Mouse (Mus musculus): ENCODE measurements at regions not wholly inside any gene's neighbourhood (a gene's known extent, or its start where the extent isn't known, plus 50 kb on each side); places are given as distances from the start of the nearest gene placed in this dataset.
"Not testable (repeated sequence)": the region's sequence is repeated elsewhere in the genome, so short reads cannot be mapped to it uniquely, and the experiment has no call there.

DNA sequence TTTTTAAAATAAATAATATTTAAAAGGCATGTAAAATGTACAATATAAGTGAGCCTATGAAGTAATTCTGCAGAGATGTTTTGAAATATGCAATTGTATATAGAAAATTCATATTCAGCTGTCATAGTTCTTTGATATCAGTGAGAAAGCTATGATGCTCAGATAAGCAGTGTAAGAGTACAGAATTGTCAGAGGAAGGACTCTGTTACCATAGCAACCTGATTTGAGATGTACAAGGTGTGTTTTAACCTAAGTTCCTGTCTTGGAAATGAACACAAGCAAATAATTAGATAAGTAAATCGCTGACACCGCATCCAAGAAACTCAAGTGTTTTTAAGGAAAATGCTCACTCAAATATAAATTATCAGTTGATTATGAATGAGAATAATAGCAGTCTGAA lies 271.8 kb downstream of the Gabrg2 start:
- DNase-seq (ENCODE audit: low read depth, low spot score): no peak

DNA sequence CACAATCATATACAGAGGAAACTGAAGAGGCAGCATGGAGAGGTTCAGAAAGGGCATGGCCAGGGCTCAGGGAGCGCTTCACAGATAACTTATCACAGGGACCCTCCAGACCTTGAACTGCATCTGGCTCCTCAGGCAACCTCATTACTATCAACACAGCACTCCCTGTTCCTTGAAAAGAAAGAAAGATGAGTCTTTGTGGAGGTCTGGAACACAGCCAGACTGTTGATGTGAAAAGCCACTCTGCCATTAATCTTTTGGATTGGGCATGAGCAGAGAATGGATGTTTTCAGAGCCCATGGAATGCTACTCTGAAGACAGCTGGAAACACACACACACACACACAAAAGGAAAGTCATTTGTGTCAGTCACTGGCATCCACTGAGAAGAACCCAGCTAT lies 284.0 kb downstream of the Gabrg2 start:
- no peak for DNase-seq (ENCODE audit: low read depth, low spot score)

DNA sequence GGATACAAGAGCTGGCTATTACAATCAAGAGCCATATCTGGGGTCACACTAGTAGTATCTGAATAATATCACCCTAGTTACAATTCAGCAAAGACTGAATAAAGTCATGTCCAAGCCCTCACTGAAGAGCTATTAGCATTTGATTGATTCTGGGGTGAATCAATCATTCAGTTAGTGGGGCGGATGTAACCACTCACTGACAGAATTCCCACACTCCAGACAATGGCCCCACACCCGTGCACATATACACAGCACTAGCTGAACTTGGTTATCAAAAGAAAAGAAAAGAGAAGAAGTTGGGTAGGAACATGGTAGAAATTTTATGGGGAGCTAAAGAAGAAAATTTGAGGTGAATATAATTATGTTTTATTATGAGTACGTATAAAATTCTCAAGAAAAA lies 310.0 kb downstream of the Gabrg2 start:
- no peak for DNase-seq (ENCODE audit: low read depth, low spot score)

DNA sequence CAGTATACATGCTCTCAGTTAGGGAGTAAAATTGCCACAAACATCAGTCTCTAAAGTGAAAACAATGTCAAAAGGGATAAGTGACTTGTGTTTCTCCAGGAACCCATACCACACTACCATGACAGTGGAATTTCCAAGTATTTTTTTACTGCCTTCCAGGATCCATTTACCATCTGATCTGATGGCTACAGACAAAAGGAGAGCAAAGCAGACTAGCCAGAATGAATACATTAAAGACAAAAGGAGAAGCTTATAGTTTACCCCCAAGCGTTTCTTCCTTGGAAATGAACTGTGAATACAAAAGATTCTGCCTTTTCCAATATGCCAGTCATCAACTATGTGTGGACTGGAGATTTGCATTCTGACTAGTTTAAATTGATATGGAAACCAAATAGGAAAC lies 317.7 kb downstream of the Gabrg2 start:
- no peak for DNase-seq (ENCODE audit: low read depth, low spot score)

DNA sequence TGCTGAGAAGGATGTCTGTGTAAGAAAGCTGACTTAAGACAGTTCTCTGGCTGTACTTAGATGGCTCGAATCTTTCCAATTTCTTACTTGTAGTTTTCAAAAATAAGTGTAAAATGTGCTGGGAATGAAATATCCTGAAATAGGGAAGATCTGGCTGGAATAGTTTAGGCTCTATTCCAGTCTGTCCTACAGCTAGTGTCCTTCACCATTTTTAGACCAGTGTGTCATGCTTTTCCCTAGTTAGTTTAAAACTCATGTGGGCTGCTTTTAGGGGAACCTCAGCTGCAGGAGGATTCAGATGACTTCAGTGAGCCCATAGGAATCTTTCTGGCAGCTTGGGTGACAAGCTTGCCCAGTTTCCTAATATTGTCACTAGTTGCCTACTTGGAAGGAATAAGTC lies 348.1 kb downstream of the Gabrg2 start:
- no peak for DNase-seq (ENCODE audit: low read depth, low spot score)

DNA sequence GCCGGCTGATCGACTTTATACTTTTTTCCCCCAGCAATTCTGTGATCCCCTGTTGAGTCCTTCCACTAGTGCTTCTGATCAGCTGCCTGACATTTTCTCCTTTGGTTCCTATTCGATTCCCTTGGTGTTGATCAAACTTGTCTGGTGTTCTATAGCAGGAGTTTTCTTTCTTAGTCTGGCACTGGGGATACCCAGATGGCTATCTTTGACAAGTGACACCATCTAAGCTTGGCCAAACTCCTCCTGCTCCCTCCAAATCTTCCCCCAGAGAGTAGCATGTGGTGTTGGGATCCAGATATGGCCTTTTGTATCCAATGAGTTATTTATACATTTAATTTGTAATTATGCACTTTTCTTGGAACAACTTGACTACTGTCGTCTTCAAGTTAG lies 355.2 kb downstream of the Gabrg2 start:
- no peak for DNase-seq (ENCODE audit: low read depth, low spot score)

DNA sequence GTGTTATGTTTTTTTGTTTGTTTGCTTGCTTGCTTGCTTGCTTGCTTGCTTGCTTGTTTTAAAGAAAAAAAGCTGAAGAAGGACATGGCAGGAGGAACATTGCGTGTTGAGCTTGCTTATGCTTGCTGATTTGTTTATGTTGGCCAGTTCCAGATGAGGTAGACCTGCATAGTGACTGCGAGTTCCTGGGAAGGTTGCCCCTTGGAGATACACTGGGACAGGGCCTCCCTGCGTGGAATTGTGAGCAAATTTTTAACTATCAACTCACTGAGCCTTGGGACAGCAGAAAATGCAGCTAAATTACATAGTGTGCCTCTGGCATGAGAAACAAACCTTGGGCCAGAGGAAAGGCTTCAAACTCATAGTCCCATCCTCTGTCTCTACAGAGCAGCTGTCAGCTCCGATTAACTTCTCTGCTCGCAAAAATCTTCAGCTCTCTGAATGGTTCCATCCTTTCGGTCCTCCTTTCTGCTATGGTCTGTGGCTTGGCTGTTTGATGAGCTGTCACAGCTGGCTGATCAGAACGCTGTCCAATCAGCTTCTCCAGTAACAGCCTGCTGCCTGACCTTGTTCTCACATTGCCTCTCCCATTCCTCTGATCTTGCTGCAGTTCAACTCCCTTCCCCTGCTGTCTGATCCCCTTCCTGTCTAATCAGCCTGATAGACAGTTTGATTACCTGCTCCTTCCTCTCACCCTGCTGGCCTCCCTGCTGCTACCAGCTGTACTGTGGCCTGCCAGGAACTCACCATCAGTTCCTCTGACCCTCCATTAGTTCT lies 355.7 kb downstream of the Gabrg2 start:
- DNase-seq (ENCODE audit: low read depth, low spot score): no peak

DNA sequence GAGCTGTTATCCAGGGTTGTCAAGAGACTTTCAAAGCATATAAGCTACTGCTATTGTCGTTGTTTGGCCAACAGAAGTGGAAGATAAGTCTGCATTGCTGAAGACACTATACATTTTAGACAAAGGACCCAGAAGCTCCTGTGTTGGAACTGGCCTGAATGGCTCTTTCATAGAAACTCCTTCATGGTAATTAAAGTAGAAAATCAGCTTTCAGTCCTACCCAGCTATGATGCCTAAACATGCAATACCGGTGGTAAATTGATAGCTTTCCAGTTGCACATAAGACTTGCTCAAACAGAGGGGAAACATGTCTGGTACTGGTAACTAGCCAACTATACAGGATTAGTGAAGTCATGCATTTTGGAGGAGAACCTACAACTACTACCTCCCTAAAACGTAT lies 356.6 kb downstream of the Gabrg2 start:
- no peak for DNase-seq (ENCODE audit: low read depth, low spot score)

DNA sequence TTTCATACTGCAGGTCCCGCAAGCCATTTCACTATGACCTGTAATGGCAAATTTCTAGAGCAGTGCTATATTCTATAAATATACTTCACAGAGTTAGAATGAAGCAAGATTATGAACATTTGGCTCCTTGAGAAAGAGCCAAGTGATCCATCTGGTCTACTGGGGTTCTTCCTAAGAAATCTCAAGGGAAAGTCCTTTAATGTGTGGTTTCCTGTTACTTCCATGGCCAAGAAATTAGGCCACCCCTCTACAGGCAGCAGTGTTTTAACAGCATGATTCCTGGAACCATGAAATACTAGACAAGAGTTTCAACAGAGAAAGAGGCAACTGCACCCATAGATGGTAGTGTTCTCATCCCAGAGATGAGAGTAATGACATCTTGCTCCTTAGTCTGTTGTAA lies 401.7 kb downstream of the Gabrg2 start:
- peak; percentile 37 for DNase-seq (ENCODE audit: low read depth, low spot score)

DNA sequence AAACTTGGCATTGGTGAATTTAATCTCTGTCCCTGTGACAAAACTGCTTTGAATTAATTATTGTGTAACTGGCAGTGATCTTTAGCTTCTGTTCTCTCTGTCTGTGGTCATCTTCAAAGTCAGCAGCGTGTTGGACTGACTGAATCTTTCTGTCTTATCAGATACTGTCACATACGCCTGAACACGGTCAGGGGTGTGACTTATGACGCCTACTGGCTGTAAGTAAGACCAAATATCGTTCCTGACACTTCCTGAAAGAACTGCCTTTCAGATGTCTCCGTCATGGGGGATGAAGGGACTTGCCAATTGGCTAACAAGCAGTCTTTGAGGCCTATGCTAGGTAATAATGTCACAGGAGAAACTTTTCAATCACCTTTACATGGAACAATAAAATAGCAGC lies 402.2 kb downstream of the Gabrg2 start:
- no peak for DNase-seq (ENCODE audit: low read depth, low spot score)

DNA sequence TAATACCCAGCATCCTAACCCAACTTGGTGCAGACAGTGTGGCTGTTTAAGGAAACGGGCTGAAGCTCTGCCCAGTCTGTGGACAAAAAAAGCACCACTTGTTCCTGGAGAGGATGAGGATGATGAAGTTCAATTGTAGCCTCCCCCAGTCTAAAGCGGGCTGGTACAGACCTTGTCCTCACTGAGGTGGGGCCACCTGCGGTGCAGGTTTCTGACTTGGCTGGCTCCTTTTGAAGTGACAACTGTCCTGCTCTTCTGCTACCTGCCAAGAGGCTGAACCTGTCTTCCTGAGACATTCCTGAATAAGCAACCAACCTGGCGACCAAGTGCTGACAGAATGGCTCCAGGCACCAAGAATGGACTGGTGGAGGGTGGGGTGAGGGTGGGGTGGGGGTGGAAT lies 409.2 kb downstream of the Gabrg2 start:
- DNase-seq (ENCODE audit: low read depth, low spot score): not testable (repeated sequence)
